Mouse (Mus musculus) heart, adult 2 months (tissue): Measurements from ENCODE around the gene Fbxo44. TPM values are rescaled to one million over a fixed set of nuclear protein-coding genes. Genes with fewer than 3 reads are reported as not detected.

Experiments used
- DNase-seq, 2 experiments: peaks; one replicate each; pipeline ENCODE4 v3.0.0; 2021
- H3K27ac ChIP-seq: fragments of 200-600 bp; 2 replicates; pipeline ENCODE4 v1.8.1; 2022
- H3K27me3 ChIP-seq: fragments of 200-500 bp; 2 replicates; pipeline ENCODE4 v1.6.1; 2012; ENCODE audit warnings: mild to moderate bottlenecking, low read length, inconsistent platforms, mixed read lengths; ENCODE audit not compliant: control insufficient read depth, insufficient read depth
- H3K36me3 ChIP-seq: fragments of 200-500 bp; 2 replicates; pipeline ENCODE4 v1.6.1; 2012; ENCODE audit warnings: low read length, inconsistent platforms; ENCODE audit not compliant: control insufficient read depth, insufficient read depth
- H3K4me1 ChIP-seq: fragments of 200-500 bp; 2 replicates; pipeline ENCODE4 v1.6.1; 2011; ENCODE audit warnings: low read length; ENCODE audit not compliant: control insufficient read depth, insufficient read depth
- H3K4me3 ChIP-seq: fragments of 200-600 bp; 2 replicates; pipeline ENCODE4 v1.8.1; 2022
- H3K79me2 ChIP-seq: fragments of 200-500 bp; replicated peaks from 2 replicates; pipeline ENCODE4 v1.6.1; 2012; ENCODE audit warnings: mild to moderate bottlenecking, inconsistent platforms, low read length, moderate library complexity, mixed read lengths; ENCODE audit not compliant: control insufficient read depth, insufficient read depth
- H3K9ac ChIP-seq: fragments of 200-500 bp; 2 replicates; pipeline ENCODE4 v1.6.1; 2012; ENCODE audit warnings: low read depth, mild to moderate bottlenecking, control low read depth, inconsistent platforms, low read length, mixed read lengths
- CTCF ChIP-seq: fragments of 200-600 bp; IDR thresholded peaks from 2 replicates; pipeline ENCODE4 v1.8.1; 2022; ENCODE audit warnings: antibody characterized with exemption, mild to moderate bottlenecking, moderate library complexity
- EP300 ChIP-seq: fragments of 200-500 bp; IDR thresholded peaks from 2 replicates; pipeline ENCODE4 v1.6.1; 2011; ENCODE audit warnings: low read depth, low read length, control low read depth; ENCODE audit not compliant: insufficient read depth
- POLR2A ChIP-seq: fragments of 200-500 bp; IDR thresholded peaks from 2 replicates; pipeline ENCODE4 v1.6.1; 2011; ENCODE audit warnings: mild to moderate bottlenecking, low read depth, low read length, control low read depth; ENCODE audit not compliant: insufficient read depth
- WGBS: fragments of 180-500 bp; shearing (Covaris S2); methylation state at CpG from one replicate; pipeline ENCODE4 v1.1.7; 2018; 5-methylcytosine and 5-hydroxymethylcytosine counted together
- intact Hi-C: fragments of 180-260 bp; cut with DNase I; formaldehyde crosslinking; loops from one replicate; pipeline ENCODE4 v1.15.1; 2025
- long read RNA-seq: library from polyadenylated mRNA; stranded (forward); transcript quantifications from one replicate; pipeline ENCODE4 v2.0.0, GENCODE M21; 2021
- polyA plus RNA-seq: library from polyadenylated mRNA; depleted of rRNA; stranded (reverse); fragments of >200 nt; gene quantifications from 2 replicates; pipeline ENCODE4 v1.2.3, GENCODE M21; 2012; rRNA removed
- total RNA-seq, 2 experiments: library from RNA; stranded (reverse); gene quantifications; 2 replicates each; pipeline ENCODE4 v1.2.3; 2021

Fbxo44 gene
- 10 to 100 TPM; 19.7 to 26.7 TPM for total RNA-seq
- 18.7 and 35.0 TPM in 2 replicates for polyA plus RNA-seq
- long read RNA-seq, transcript Fbxo44-201 (6 exons, 1,829 nt): minor isoform, 6 of 19 reads
- long read RNA-seq, transcript Fbxo44-202 (5 exons, 1,034 nt): major isoform, 10 of 19 reads
- long read RNA-seq, partial matches to known transcripts: 0 of 19 reads
- long read RNA-seq, other reads (novel, unspliced or antisense): 3 of 19 reads

DNA sequence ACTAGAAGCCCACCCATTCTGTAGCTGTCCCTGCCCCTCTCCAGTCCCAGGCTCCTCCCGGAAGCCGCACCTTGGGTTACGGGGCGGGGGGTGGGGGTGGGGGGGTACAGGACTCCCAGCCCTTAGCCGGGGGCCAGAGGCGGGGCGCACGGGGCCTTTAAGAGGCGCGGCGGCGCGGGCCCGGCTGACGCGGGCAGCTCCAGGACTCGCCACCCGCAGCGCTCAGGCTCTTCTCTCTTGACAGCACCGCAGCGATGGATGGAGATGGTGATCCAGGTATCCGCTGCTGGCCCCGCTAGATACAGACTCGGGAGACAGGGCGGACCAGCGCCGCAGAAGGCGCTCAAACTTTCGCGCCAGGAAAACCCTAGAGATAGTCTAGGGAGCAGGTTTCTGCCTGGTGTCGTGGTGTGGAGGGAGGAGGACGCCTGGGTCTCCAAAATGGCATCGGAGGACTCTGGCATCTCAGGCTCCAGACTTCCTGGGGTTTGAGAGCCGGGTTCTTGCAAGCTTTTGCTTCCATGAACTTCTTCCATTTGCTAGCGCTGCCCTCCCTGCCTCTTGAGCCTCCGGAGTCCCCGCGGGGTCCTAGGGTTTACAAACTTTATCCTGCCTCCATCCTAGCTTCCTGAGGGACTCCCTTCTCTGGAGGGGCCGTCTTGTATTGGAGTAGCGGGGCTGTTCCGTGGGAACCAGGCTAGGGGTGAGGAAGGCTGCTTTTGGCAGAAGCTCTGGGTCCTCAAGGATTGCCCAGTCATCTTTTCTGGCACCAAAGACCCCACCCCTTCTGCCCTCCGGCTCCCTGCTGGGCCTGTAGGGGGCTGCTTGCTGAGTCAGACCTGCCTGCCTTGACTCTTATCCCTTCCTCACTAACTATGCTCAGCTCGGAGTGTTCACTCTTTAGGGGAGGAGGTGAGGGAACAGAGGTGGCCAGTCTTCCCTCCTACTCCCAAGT lies at the start of gene Fbxo44, which contains the start of gene Fbxo2:
Gene Fbxo44, minus strand, starts transcription at position 47 of the 955 bp plus-strand sequence.
Gene Fbxo2, plus strand, starts transcription at position 186 of the 955 bp plus-strand sequence.
- Histone ChIP-seq H3K4me3 (peak within 1 kb of the TSS; percentile 67), H3K4me1 (peaks cover 1% of the 10 kb centered on the region; the same call in 1 of the 2 replicates), H3K27ac (peak within 1 kb of the TSS; percentile 64), H3K27me3 (peaks cover 6% of the 10 kb centered on the region; the same call in 1 of the 2 replicates), H3K79me2 (no peaks in the 10 kb centered on the region), H3K36me3 (no peaks in the 10 kb centered on the region), H3K9ac (peak within 1 kb of the TSS; percentile 94)
- TF ChIP-seq CTCF (no peak), POLR2A (no peak), EP300 (no peak)
- DNase-seq: peak in 1 of 2 experiments; percentile 33
- 2% methylated on average over 43 of the region's 43 CpGs for WGBS
- intact Hi-C loops: no loop called here

GRCm38 (mm10) chr4:148204873-148205232 lies 44.6 kb upstream of the Fbxo44 start:
- Histone ChIP-seq H3K27ac (no peak overlapping the region), H3K27me3 (no peaks in the 10 kb centered on the region), H3K4me1 (no peaks in the 10 kb centered on the region), H3K9ac (no peak overlapping the region), H3K36me3 (no peaks in the 10 kb centered on the region), H3K4me3 (no peak overlapping the region), H3K79me2 (no peaks in the 10 kb centered on the region)
- TF ChIP-seq POLR2A (no peak), CTCF (no peak), EP300 (no peak)
- DNase-seq: no peak
- WGBS: 58% methylated on average over 6 of the region's 6 CpGs
- intact Hi-C loops: no loop called here

GRCm38 (mm10) chr4:148204061-148204872 lies 44.0 kb upstream of the Fbxo44 start:
- no peak overlapping the region for H3K4me3 ChIP-seq
- H3K27ac ChIP-seq: no peak overlapping the region
- no peak for DNase-seq
- no peaks in the 10 kb centered on the region for H3K27me3 ChIP-seq
- no peaks in the 10 kb centered on the region for H3K36me3 ChIP-seq
- no peaks in the 10 kb centered on the region for H3K79me2 ChIP-seq
- TF ChIP-seq POLR2A (no peak), EP300 (no peak), CTCF (no peak)
- 46% methylated on average over 15 of the region's 15 CpGs for WGBS
- H3K9ac ChIP-seq: no peak overlapping the region
- intact Hi-C loops: no loop called here
- no peaks in the 10 kb centered on the region for H3K4me1 ChIP-seq

DNA sequence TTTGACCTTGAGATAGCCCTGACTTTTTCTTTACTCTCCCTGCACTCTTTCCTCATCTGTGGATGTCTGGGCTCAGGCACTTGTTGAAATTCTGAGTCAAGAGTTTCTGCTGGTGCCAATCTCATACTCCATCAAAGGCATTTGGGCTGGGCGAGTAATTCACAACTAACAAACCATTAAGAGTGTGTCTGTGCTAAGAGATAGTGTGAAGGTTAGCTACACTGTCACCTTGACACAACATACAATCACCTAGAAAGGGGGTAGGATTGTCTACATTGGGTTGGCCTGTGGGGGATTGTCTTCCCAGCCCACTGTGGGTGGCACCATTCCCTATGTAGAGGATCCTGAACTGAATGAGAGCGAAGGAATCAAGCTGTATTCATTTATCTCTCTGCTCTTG lies 43.3 kb upstream of the Fbxo44 start:
- Histone ChIP-seq H3K9ac (no peak overlapping the region), H3K27me3 (no peaks in the 10 kb centered on the region), H3K4me1 (no peaks in the 10 kb centered on the region), H3K27ac (no peak overlapping the region), H3K79me2 (no peaks in the 10 kb centered on the region), H3K36me3 (no peaks in the 10 kb centered on the region), H3K4me3 (no peak overlapping the region)
- intact Hi-C loops: no loop called here
- TF ChIP-seq POLR2A: no peak
- no peak for TF ChIP-seq EP300
- TF ChIP-seq CTCF: no peak
- 76% methylated on average over 2 of the region's 2 CpGs for WGBS
- DNase-seq: no peak

DNA sequence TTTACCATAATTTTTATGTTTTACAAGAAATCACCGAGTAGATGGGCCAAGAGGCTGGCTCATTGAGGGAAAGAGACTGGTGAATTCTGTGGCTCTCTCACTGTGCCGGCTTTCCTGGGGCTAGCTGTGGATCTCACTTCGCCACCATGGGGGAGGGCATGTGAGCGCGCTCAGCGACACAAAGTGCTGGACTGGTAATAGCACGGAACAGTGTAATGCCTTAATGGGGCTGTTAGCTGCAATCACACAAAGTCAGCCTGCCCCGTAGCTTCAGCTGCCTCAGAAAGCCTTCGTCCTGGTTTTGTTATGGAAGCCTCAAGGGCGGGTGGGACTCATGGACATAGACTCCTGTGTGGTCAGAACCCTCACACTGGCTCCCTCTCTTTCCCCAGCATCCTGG lies 38.4 kb upstream of the Fbxo44 start:
- H3K27me3 ChIP-seq: no peaks in the 10 kb centered on the region
- no peak overlapping the region for H3K27ac ChIP-seq
- no peak overlapping the region for H3K9ac ChIP-seq
- 56% methylated on average over 10 of the region's 10 CpGs for WGBS
- no peak overlapping the region for H3K4me3 ChIP-seq
- no peaks in the 10 kb centered on the region for H3K79me2 ChIP-seq
- no peaks in the 10 kb centered on the region for H3K4me1 ChIP-seq
- intact Hi-C loops: no loop called here
- no peak for DNase-seq
- no peaks in the 10 kb centered on the region for H3K36me3 ChIP-seq
- TF ChIP-seq POLR2A (no peak), EP300 (no peak), CTCF (no peak)
